Mouse (Mus musculus): ENCODE measurements around the gene Kat6b.

Kat6b gene

DNA sequence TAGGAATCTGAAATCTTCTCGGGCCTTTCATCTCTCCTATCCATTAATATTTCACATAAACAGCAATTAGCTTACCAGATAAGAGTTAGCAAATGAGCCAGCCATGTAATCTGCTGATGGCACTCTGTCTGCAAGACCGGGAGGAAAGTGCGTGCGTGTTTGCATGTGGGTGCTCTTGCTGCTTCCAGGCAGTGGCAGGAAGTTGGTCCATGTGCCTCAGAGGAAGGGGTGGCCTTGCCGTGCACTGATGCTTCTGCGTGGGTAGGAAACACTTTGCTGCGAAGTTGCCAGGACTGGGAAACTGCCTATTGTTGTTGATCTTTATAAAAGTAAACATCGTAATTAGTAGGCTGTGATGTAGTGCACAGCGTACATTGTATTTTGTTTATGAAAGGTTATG lies 42.0 kb downstream of the Kat6b start:
- no peak for DNase-seq (ENCODE audit: low spot score in 2 of 2)

DNA sequence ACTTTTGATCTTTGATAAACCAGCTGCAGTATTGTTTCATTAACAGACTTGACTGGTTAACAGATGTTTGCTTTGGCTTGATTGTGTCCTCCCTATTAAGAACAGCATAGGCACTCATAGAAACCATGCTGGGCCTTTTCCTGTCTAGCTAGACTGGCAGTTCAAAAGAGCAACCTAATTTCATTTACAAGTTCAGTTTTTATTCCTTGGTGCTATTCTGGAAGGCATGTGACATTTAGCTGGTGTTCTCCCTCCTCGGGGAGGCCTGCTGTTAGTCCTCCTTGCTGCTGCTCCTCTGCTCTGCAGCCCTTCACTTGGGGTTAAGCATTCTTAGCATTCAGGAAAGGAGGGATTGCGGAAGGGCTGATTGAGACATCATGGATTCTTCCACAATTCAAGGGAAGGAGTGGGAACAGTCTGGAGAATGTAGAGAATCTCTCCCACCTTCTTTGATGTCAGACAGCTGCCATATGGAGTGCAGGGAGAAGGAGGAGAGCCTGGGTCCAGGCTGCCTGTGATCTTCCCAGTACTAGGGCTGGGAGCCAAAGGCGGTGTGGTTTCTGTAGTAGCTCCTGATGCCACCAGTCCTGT lies 42.7 kb downstream of the Kat6b start:
- peak; percentile 39 to 40 for DNase-seq (ENCODE audit: low spot score in 2 of 2)

DNA sequence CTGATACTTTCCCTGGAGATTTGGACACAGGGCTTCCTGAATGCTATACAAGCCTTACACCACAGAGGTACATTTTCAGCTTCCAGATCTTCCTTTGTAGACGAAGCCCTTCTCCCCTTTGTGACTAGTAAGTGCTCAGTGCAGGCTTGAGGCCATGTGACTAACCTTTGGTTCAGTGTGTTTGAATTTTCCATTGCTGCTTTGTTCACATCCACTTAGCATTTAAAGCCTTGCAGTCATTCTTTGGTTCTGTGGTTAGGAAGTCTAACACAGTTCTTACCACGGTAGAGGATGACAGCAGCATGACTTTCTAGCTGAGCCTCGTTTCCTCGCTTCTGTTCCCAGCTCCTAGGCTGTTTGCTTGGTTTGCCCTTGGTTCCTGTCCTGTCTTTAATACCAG lies 44.4 kb downstream of the Kat6b start:
- DNase-seq (ENCODE audit: low spot score in 2 of 2) = no peak

DNA sequence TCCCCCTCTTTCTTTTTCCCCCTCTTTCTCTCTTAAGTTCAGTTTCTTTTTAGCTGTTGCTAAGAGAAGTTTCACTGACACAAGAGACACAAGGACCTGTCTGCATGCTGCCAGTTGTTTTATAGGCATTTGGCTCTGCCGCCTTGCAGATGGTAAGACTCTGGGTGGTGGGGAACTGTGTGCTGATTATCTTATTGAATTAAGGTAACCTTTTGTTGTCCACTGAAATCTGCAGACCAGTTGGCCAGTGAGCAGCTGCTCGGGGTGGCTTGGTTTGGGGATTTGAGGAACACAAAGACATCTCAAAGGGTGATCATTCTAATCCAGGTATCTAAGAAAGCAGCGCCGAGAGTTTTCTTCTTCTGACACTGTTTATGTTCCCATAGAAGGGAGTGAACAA lies 52.3 kb downstream of the Kat6b start:
- no peak for DNase-seq (ENCODE audit: low spot score in 2 of 2)

DNA sequence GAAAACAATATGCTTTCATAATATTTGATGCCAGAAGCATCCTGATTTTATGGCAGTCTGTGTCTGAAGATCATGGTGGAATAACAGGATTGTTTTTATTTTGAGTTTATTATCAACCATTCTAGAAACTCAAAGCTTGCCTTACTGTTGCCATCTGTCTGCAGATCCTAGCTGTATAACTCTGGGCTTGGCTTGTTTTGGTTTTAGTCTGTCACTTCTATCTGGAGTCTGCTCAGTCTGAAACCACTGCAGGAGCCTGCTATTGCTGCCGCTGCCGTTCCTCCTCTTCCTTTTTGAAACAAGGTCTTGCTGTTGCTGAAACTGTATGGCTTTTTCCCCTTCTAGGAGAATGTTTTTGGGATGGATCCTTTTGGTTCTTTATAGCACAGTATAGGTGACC lies 52.8 kb downstream of the Kat6b start:
- no peak for DNase-seq (ENCODE audit: low spot score in 2 of 2)

DNA sequence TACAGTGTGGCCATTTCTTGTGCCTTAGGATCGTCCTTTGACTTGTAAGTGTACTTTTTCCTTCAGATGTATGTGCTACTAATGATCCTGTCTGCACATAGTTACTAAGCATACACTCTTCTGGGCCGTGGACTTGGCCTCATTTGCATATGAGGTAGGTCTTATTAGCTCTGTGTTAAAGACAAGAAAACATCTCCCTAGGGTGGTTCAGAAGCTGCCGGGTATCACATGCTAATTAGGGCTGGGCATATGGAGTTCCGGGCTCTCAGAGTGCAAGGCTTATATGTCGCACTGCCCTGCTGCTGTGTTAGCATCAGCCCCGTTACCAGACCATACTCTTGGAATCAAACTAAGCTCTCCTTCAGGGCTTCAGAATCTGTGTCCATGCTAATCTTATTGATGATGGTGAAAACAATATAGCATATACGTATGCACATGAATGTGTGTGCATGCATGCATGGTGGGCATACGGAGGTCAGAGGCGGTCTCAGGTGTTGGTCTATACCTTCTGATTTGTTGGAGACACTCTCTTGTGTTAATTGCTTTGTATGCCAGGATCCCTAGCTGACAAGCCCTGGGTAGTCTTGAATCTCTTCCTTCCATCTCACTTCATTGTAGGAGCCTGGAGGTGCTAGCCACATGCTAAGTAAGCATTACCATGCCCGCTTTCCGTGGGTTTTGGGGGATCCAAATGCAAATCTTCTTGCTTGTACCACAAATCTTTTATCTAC lies 53.5 kb downstream of the Kat6b start:
- DNase-seq (ENCODE audit: low spot score in 2 of 2) = no peak

DNA sequence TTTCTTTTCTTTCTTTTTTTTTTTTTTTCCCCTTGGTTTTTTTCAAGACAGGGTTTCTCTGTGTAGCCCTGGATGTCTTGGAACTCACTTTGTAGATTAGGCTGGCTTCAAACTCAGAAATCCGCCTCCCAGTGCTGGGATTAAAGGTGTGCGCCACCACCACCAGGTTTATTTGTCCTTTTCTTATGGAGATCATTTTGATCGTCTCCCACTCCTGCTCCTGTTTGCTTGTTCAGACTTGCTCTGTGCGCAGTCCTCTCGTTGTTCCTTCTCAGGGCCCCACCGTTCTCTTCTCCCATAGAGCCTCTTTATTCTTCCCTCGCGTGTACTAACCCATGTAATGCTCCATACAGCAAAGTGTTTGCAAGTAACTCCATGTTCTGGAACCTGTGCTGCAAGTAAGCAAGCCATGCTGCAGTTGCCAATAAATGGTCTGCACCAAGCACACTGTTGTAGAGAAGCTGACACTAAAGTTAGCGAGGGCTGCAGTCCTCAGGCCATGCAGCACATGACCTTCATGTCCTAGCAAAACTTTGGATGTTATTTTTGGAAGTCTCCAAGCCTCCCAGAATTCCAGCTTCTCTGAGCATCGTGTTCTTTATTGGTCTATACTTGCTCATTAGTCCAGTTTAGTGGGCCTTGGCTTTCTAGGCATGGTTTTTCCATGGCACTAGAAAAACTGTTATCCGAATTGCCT lies 55.4 kb downstream of the Kat6b start:
- no peak for DNase-seq (ENCODE audit: low spot score in 2 of 2)

DNA sequence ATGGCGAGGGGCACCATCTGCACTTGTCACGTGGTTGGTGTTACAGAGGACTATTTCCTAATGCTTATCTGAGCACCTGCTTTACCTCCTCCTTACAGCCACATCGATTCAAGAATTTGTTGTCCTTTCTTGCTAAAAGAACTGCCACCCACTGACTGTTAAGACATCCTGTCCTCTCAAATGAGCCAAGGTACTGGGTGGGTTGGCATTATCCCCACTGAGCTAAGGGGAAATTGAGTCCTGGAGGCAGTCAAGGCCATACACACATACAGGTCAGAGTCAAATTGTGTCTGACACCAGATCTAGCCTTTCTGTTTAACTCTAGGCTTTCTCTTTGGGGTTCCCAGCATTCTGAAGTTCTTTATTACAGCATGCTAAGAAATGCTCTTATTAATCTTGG lies 56.6 kb downstream of the Kat6b start:
- no peak for DNase-seq (ENCODE audit: low spot score in 2 of 2)

DNA sequence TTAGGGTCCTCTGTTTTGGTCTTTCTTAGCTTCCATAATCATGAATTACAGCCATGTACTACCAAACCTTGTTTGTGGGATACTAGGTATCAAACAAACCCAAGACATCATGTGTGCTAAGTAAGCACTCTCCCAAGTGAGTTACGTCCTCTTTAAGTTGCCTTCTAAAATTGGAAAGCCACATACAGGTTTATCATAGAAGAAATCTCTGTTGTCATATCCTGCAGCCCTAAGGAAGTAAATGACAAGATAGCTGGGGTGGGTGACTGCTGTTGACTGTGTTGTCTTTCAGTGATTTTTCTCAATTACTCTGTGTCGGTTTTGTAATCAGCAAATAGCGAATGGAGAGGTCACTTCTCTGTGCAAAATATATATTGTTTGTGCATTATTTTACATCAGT lies 58.5 kb downstream of the Kat6b start:
- DNase-seq (ENCODE audit: low spot score in 2 of 2) = no peak

DNA sequence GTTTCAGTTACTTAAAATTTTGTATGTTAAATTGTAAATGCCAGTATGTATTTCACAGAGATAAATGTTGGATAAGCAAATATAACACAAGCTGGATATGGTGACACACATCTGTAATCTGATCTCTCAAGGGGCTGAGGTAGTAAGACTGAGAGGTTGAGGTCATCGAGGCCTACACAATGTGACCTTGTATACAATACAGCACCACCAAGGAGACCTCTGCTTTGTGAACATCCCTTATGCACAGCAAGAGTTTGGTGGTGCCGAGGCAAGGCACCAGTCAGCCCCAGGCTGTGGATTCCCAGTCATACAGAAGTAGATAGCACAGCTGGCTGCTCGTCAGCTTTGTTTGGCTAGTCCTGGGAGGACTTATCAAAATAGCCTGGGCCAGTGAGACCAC lies 59.1 kb downstream of the Kat6b start:
- DNase-seq (ENCODE audit: low spot score in 2 of 2) = no peak

DNA sequence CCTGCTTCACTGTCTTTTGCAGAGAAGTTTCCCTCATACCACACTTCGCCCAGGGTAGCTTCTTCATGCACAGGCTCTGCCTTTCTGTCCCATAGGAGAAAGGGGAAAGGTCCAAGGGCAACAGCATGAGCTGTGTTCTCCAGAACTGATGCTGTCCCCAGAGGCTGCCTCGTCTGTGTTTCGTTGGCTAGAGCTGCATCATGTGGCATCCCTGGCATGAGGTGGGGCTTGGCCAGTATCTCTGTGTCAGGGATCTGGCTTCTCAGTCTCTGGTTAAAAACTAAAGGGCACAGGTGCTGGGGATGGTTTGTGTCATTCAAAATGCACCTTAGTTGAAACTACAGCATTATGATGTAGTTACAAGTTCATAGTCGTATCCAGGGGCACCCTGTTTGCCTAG lies 64.3 kb downstream of the Kat6b start:
- DNase-seq (ENCODE audit: low spot score in 2 of 2) = no peak

DNA sequence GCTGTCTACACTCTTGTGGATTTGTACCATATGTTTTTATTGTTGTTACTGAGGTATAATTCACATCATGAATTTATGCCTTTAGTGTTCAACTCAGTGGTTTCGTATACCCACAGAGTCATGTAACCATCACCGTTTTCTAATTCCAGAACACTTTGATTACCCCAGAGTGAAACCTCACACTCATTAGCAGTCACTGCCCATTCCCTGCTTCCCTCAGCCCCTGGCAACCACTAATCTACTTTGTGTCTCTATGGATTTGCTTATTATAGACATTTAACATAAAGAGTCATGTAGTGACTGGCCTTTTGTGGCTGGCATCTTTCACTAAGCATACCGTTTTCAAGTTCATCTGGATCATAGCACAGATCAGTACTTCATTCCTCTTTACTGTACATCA lies 65.1 kb downstream of the Kat6b start:
- DNase-seq (ENCODE audit: low spot score in 2 of 2) = no peak

DNA sequence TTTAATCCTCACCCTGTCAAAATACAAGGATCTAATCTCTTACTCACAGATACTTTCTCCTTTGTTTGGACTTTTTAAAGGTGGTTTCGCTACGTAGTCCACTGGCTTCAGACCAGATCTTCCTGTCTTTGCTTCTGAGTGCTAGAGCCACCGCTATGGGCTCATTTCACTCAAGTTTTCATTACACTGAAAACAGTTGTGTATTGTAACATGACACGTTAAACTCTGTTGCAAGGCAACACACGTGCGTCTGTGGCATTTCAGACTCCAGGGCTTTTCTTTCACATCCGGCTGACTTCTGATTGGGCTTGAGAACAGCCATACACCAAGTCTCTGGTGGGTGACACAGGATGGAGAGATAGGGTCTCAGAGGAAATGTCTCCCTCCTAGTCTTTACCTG lies 66.1 kb downstream of the Kat6b start:
- DNase-seq (ENCODE audit: low spot score in 2 of 2) = no peak

DNA sequence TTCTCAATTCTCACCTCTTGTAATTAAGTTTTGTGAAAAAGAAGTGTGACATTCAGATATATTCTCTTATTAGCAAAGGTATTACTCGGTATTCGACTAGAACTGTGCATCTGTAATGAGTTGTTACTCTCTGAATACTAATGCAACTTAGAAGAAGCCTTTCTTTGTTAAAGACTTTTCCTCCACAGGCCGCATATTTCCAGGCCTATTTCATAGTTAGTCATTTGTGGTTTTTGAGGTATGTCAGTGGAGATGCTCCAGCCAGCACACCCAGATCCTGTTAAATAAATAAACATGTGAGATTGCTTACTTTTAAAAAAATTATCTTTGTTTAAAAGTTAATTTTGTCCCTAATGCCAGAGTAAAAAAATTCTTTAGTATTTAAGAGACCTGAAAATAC lies 66.7 kb downstream of the Kat6b start:
- DNase-seq (ENCODE audit: low spot score in 2 of 2) = no peak

DNA sequence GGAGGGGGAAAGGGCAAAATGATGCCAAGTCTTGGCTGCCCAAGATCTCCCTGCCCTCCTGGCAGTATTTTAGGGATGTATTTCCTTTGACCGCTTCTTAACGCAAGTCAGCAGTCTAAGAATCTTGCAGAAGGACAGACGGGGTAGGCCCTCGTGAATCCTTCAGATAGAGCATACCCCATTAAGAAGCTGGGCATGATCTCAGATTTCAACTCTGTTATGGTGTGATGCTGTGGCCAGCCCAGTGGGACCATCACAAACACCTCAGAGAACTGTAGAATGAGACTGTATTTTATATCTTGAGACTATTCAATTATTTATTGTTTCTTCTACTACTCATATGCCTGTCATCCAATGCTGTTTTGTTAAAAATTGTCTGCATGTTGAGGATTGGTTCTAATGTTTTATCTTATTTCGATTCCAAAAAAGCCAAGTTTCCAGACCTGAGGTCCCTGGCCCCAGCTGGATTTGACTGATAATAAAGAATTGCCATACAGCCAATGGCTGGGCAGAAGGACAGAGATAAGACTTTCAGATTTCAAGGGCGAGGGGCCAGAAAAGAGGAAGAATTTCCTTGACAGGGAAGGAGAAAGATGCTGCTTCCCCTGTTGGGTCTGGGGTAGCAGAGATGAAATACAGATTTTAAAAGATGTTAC lies 67.8 kb downstream of the Kat6b start:
- DNase-seq (ENCODE audit: low spot score in 2 of 2) = no peak

DNA sequence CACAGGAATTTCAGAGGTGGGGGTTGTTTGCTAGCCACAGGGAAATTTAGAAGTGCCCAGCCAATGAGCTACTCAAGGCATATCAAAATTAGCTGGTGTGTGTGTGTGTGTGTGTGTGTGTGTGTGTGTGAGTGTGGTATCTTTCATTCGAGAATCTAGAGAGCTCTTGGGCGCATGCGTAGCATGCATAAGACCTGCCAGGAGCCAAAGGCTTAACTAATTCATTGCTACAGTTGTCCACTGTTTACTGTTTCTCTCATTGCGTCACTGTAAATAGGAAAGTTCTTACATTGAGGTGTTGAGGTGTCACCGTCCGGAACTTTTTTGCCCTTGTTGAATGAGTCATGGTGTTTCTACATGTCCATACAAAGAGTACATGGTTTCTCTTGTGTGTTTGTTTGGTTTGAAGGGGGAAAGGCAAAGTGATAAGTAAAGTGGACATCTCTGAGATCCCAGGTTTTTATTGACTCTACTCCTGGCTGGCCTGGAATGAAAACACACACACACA lies 68.4 kb downstream of the Kat6b start:
- DNase-seq (ENCODE audit: low spot score in 2 of 2) = no peak

DNA sequence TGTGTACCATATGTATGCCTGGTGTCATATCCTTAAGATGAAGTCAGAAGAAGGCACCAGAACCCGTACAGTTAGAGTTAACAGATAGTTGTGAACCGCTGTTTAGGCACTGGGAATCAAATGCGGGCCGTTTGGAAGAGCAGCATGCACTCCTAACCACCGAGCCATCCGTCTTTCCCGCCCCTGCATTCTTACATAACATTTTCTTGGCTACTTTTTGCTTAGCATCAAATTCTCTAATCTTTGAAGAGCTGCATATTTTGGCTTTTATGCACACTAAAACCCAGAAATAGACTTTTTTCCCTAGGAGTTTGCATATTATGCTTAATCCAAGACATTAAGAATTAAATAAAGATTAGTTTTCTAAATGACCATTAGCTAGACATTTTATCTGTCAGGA lies 69.3 kb downstream of the Kat6b start:
- DNase-seq (ENCODE audit: low spot score in 2 of 2) = no peak

DNA sequence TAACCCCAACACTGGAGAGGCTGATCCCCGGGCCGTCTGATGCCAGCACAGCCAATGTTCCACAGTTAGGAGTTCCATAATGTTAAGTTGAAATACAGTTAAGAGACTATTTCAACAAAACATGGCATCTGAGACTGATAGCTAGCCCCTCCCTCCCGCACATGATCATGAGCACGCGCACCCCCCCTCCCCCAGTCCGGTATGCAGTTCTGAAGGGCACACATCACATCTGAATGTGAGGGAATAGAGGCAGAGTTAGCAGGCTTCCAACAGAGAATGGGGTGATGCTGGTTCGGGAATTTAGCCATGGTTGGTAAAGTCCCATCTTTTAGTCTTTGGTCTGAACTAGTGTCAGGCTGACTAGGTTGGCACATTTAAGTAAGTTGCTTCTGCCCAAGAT lies 70.4 kb downstream of the Kat6b start:
- no peak for DNase-seq (ENCODE audit: low spot score in 2 of 2)

DNA sequence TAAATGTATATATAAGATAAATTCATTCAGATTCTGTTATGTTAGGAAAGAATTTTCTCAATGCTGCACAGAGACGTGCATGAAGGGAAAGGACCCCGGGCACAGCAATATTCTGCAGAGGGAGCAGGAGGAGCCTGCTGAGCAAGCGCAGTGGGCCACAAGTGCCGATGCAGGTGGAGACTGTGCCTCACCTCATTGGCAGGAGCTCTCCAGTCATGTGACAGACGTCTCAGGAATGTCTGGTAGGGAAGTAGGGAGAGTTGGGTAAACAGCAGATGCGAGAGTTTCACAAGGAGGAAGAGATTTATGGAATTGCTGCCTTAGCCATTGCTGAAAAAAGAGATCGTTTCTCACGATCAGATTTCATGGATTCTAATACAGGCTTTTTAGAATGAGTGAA lies 71.7 kb downstream of the Kat6b start:
- DNase-seq (ENCODE audit: low spot score in 2 of 2) = no peak

DNA sequence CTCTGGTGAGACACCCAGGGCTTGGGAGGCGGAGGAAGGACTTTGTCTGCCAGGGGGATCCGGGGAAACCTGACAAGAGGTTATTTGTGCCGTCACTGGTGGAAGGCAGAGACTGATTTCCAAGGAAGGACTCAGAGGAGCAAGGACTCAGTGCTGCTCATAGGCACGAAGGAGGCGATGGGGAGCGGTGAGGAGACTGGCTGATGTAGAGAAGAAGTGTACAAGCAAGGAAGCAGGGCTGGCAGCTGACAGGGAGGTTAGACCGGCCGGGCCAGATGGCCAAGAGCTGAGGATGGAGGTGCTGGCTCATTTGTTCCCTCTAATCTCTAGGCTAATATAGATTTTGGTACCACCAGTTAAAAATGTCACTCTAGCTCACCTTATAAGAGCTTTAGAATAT lies 72.8 kb downstream of the Kat6b start:
- DNase-seq (ENCODE audit: low spot score in 2 of 2) = no peak

DNA sequence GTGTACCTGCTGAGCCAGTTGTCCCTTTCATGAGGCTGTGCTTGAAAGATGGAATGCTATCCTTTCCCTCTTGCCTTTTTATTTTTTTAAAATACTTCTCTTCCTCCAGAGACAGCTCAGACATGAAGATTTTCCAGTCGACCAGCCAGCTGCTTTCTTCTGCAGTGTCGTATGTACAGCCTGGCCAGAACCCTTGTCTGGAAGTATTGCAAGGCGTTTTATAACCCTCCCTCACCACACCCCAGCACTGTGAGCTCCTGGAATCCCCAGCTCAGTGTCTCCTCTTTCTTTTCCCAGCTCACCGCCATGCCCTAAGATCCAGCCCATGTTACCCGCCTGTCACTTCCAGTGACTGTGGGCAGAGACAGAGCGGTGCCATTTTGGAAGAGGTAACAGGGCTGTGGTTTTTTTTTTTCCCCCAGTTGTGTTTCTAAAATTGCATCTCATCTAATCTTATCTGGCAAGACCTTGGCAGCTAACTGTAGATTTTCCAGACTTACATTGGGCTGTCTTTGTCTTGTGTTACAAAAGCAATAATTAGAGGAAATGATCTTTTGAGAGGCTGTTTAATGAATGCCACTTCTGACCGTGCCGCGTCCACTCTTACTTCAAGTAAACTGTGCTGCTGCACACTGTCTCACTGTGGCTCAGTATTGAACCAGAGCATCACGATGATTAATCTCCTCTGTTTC lies 77.4 kb downstream of the Kat6b start:
- DNase-seq (ENCODE audit: low spot score in 2 of 2) = no peak

DNA sequence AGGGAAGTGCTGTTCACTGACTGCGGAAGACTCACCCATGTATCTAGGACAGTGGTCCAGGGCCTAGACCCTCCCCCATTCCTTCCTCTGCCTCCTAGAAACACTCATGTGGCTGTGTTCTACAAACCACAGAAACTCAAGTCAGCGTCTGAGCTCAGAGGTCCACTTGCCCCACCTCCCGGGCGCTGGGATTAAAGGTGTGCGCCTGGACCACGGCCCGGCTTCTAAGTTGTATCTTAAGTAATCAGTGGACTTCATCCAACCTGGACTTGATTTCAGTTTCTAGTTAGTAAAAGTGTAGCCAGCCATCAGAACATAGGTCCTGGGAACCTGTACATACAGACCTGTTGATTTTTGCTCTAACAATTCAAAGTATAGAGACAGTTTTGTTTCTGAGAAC lies 78.2 kb downstream of the Kat6b start:
- no peak for DNase-seq (ENCODE audit: low spot score in 2 of 2)
